Mouse (Mus musculus) MEL (cell line): ENCODE results near the gene D630039A03Rik. TPM values are rescaled to one million over a fixed set of nuclear protein-coding genes. Genes with fewer than 3 reads are reported as not detected.

Experiments used
- DNase-seq: peaks from one replicate; pipeline ENCODE4 v3.0.0; 2011; ENCODE audit warnings: low read depth, low spot score
- H3K27ac ChIP-seq: 2 replicates; pipeline ENCODE4 v1.5.1; 2012; ENCODE audit warnings: low read depth, mild to moderate bottlenecking, control low read depth, low read length, moderate library complexity; ENCODE audit not compliant: control insufficient read depth
- H3K27me3 ChIP-seq, 2 experiments: fragments of 150-350 bp in 1 of 2; sonication (generic) in 1 of 2; 2 replicates each; pipeline ENCODE4 v1.6.1; 2012; ENCODE audit warnings: low read length in 2 of 2, mild to moderate bottlenecking in 2 of 2, improper control_type of control experiment in 1 of 2, moderate library complexity in 1 of 2; ENCODE audit not compliant: insufficient read depth in 2 of 2, control insufficient read depth in 1 of 2
- H3K36me3 ChIP-seq, 2 experiments: 2 replicates each; pipeline ENCODE4 v1.6.1; 2012 to 2014; ENCODE audit warnings: low read length in 2 of 2, improper control_type of control experiment in 1 of 2, inconsistent platforms in 1 of 2, mild to moderate bottlenecking in 1 of 2; ENCODE audit not compliant: insufficient read depth in 2 of 2, control insufficient read depth in 1 of 2
- H3K4me1 ChIP-seq, 2 experiments: fragments of 150-350 bp in 1 of 2; sonication (generic) in 1 of 2; 2 replicates each; pipeline ENCODE4 v1.6.1; 2012; ENCODE audit warnings: low read length in 2 of 2, improper control_type of control experiment in 1 of 2, mild to moderate bottlenecking in 1 of 2; ENCODE audit not compliant: insufficient read depth in 2 of 2, control insufficient read depth in 1 of 2
- H3K4me3 ChIP-seq, 2 experiments: fragments of 150-350 bp in 1 of 2; sonication (generic) in 1 of 2; 2 replicates each; pipeline ENCODE4 v1.5.1; 2012; ENCODE audit warnings: low read depth in 2 of 2, low read length in 2 of 2, mild to moderate bottlenecking in 2 of 2, moderate library complexity in 2 of 2, control low read depth in 1 of 2, improper control_type of control experiment in 1 of 2; ENCODE audit not compliant: control insufficient read depth in 1 of 2, insufficient read depth in 1 of 2
- H3K79me2 ChIP-seq: 2 replicates; pipeline ENCODE4 v1.6.1; 2012; ENCODE audit warnings: mild to moderate bottlenecking, low read length, moderate library complexity; ENCODE audit not compliant: control insufficient read depth, poor library complexity, insufficient read depth
- H3K9ac ChIP-seq: 2 replicates; pipeline ENCODE4 v1.6.1; 2012; ENCODE audit warnings: low read depth, mild to moderate bottlenecking, control low read depth, low read length, moderate library complexity; ENCODE audit not compliant: control insufficient read depth, poor library complexity, severe bottlenecking
- H3K9me3 ChIP-seq: fragments of 150-350 bp; sonication (generic); replicated peaks from 2 replicates; pipeline ENCODE4 v1.6.1; 2012; ENCODE audit warnings: mild to moderate bottlenecking, low read length, improper control_type of control experiment, moderate library complexity; ENCODE audit not compliant: insufficient read depth
- CHD1 ChIP-seq: IDR thresholded peaks from 2 replicates; pipeline ENCODE4 v1.6.1; 2012; ENCODE audit warnings: low read depth, mild to moderate bottlenecking, inconsistent platforms, low read length, improper control_type of control experiment
- CTCF ChIP-seq, 3 experiments: IDR thresholded peaks in 2 of 3; conservative IDR thresholded peaks in 1 of 3; 2 replicates each; pipeline ENCODE4 v1.5.1; 2011 to 2012; ENCODE audit warnings: low read length in 3 of 3, low read depth in 2 of 3, mild to moderate bottlenecking in 2 of 3, improper control_type of control experiment in 1 of 3, inconsistent platforms in 1 of 3, mixed read lengths in 1 of 3, moderate library complexity in 1 of 3; ENCODE audit not compliant: control insufficient read depth in 1 of 3, insufficient read depth in 1 of 3, poor library complexity in 1 of 3, severe bottlenecking in 1 of 3
- E2F4 ChIP-seq: IDR thresholded peaks from 2 replicates; pipeline ENCODE4 v1.6.1; 2011; ENCODE audit warnings: low read depth, low read length, improper control_type of control experiment, borderline replicate concordance
- EP300 ChIP-seq, 2 experiments: IDR thresholded peaks; 2 replicates each; pipeline ENCODE4 v1.6.1; 2011; ENCODE audit warnings: improper control_type of control experiment in 2 of 2, low read length in 2 of 2, low read depth in 1 of 2, mild to moderate bottlenecking in 1 of 2
- GABPA ChIP-seq: IDR thresholded peaks from 2 replicates; pipeline ENCODE4 v1.6.1; 2012; ENCODE audit warnings: low read depth, mild to moderate bottlenecking, inconsistent platforms, low read length, improper control_type of control experiment, moderate library complexity
- GATA1 ChIP-seq: IDR thresholded peaks from 2 replicates; pipeline ENCODE4 v1.6.1; 2011; ENCODE audit warnings: low read depth, low read length, improper control_type of control experiment
- HCFC1 ChIP-seq: IDR thresholded peaks from 2 replicates; pipeline ENCODE4 v1.6.1; 2012; ENCODE audit warnings: low read depth, mild to moderate bottlenecking, inconsistent platforms, low read length, improper control_type of control experiment, moderate library complexity
- MAX ChIP-seq: IDR thresholded peaks from 2 replicates; pipeline ENCODE4 v1.6.1; 2011; ENCODE audit warnings: low read length, improper control_type of control experiment
- MXI1 ChIP-seq: IDR thresholded peaks from 2 replicates; pipeline ENCODE4 v1.6.1; 2011; ENCODE audit warnings: mild to moderate bottlenecking, low read depth, low read length, improper control_type of control experiment
- MYC ChIP-seq: IDR thresholded peaks from 2 replicates; pipeline ENCODE4 v1.6.1; 2011; ENCODE audit warnings: low read depth, mild to moderate bottlenecking, low read length, improper control_type of control experiment, moderate library complexity
- NELFE ChIP-seq: IDR thresholded peaks from 2 replicates; pipeline ENCODE4 v1.6.1; 2011; ENCODE audit warnings: low read depth, low read length, improper control_type of control experiment
- NRF1 ChIP-seq: IDR thresholded peaks from 2 replicates; pipeline ENCODE4 v1.6.1; 2014; ENCODE audit warnings: low read depth, mild to moderate bottlenecking, inconsistent platforms, low read length, improper control_type of control experiment, moderate library complexity; ENCODE audit not compliant: poor library complexity, insufficient read depth, severe bottlenecking
- POLR2A ChIP-seq, 2 experiments: IDR thresholded peaks; 2 replicates each; pipeline ENCODE4 v1.6.1; 2011 to 2012; ENCODE audit warnings: low read length in 2 of 2, mild to moderate bottlenecking in 2 of 2, control low read depth in 1 of 2, improper control_type of control experiment in 1 of 2, low read depth in 1 of 2, moderate library complexity in 1 of 2; ENCODE audit not compliant: control insufficient read depth in 1 of 2, insufficient read depth in 1 of 2, poor library complexity in 1 of 2
- POLR2AphosphoS2 ChIP-seq: IDR thresholded peaks from 2 replicates; pipeline ENCODE4 v1.6.1; 2011; ENCODE audit warnings: low read length, improper control_type of control experiment
- RAD21 ChIP-seq: IDR thresholded peaks from 2 replicates; pipeline ENCODE4 v1.6.1; 2011; ENCODE audit warnings: mild to moderate bottlenecking, low read depth, low read length, improper control_type of control experiment
- RCOR1 ChIP-seq: IDR thresholded peaks from 2 replicates; pipeline ENCODE4 v1.6.1; 2012; ENCODE audit warnings: low read depth, mild to moderate bottlenecking, inconsistent platforms, low read length, improper control_type of control experiment
- SIN3A ChIP-seq: IDR thresholded peaks from 2 replicates; pipeline ENCODE4 v1.6.1; 2012; ENCODE audit warnings: low read length, improper control_type of control experiment, inconsistent platforms
- UBTF ChIP-seq: IDR thresholded peaks from 2 replicates; pipeline ENCODE4 v1.6.1; 2012; ENCODE audit warnings: low read depth, mild to moderate bottlenecking, inconsistent platforms, low read length, improper control_type of control experiment, moderate library complexity, borderline replicate concordance; ENCODE audit not compliant: insufficient read depth
- USF2 ChIP-seq, 2 experiments: IDR thresholded peaks; 2 replicates each; pipeline ENCODE4 v1.6.1; 2011 to 2012; ENCODE audit warnings: improper control_type of control experiment in 2 of 2, low read length in 2 of 2, borderline replicate concordance in 1 of 2, inconsistent platforms in 1 of 2, low read depth in 1 of 2, mild to moderate bottlenecking in 1 of 2; ENCODE audit not compliant: insufficient read depth in 1 of 2
- ZMIZ1 ChIP-seq: IDR thresholded peaks from 2 replicates; pipeline ENCODE4 v1.6.1; 2012; ENCODE audit warnings: low read depth, mild to moderate bottlenecking, inconsistent platforms, low read length, improper control_type of control experiment, moderate library complexity
- polyA plus RNA-seq, 2 experiments: library from polyadenylated mRNA; stranded (reverse) in 1 of 2; unstranded in 1 of 2; fragments of >175 nt in 1 of 2; fragments of >200 nt in 1 of 2; gene quantifications; 2 replicates each; pipeline versions ENCODE4 v1.2.1 to v1.2.4; 2012; ENCODE audit warnings: low replicate concordance in 2 of 2, low read depth in 1 of 2; ENCODE audit not compliant: insufficient read length in 2 of 2, insufficient read depth in 1 of 2, missing spikeins in 1 of 2
- total RNA-seq: library from RNA; depleted of rRNA; stranded (reverse); fragments of 300-350 nt; gene quantifications from 2 replicates; pipeline ENCODE4 v1.2.3, GENCODE M21; 2012

Gene D630039A03Rik
- total and polyA plus RNA-seq, 3 experiments, result not detected

- Histone ChIP-seq H3K27ac (peak overlapping the region; percentile 98), H3K9ac (peak overlapping the region; percentile 88), H3K4me3 (peak overlapping the region; percentile 62 to 77), H3K36me3 (peaks cover 3 to 16% of the 10 kb centered on the region in 2 experiments; a peak in 3 of 4 replicates), H3K4me1 (peaks cover 3 to 15% of the 10 kb centered on the region in 2 experiments), H3K79me2 (peaks cover 35% of the 10 kb centered on the region), H3K9me3 (no peaks in the 10 kb centered on the region), H3K27me3 (no peaks in the 10 kb centered on the region)
- DNase-seq, result peak; percentile 70
- TF ChIP-seq MYC, result no peak
- no peak for TF ChIP-seq CTCF (IDR thresholded peaks at IDR 0.05 in 2 of 3, conservative IDR thresholded peaks at IDR 0.05 in 1 of 3; ENCODE audit: control insufficient read depth in 1 of 3, insufficient read depth in 1 of 3, low read depth in 2 of 3, low read length in 3 of 3, poor library complexity in 1 of 3, severe bottlenecking in 1 of 3)
- TF ChIP-seq RAD21, result no peak
- TF ChIP-seq NRF1, result no peak
- peak; percentile 44 for TF ChIP-seq CHD1
- TF ChIP-seq MXI1, result no peak
- TF ChIP-seq E2F4, result no peak
- 0 out of 4 replicates have a peak, but pooled peaks of 1 of the 2 experiments have one; percentile 27 for TF ChIP-seq POLR2A (IDR thresholded peaks at IDR 0.05; ENCODE audit: control insufficient read depth in 1 of 2, insufficient read depth in 1 of 2, low read depth in 1 of 2, low read length in 2 of 2, poor library complexity in 1 of 2)
- no peak for TF ChIP-seq EP300 (IDR thresholded peaks at IDR 0.05; ENCODE audit: low read depth in 1 of 2, low read length in 2 of 2)
- no peak for TF ChIP-seq ZMIZ1
- TF ChIP-seq NELFE, result no peak
- 0 out of 2 replicates have a peak, but pooled peaks have one; percentile 23 for TF ChIP-seq GATA1
- no peak for TF ChIP-seq UBTF
- TF ChIP-seq MAX, result no peak; the same call in 1 of the 2 replicates
- no peak for TF ChIP-seq GABPA
- TF ChIP-seq USF2 (IDR thresholded peaks at IDR 0.05; ENCODE audit: borderline replicate concordance in 1 of 2, insufficient read depth in 1 of 2, low read depth in 1 of 2, low read length in 2 of 2), result no peak
- TF ChIP-seq SIN3A, result no peak
- TF ChIP-seq RCOR1, result no peak
- no peak for TF ChIP-seq POLR2AphosphoS2
- no peak for TF ChIP-seq HCFC1
- TF ChIP-seq, all 39 proteins: peak for 3
These were observed 41.3 kb upstream of the D630039A03Rik start for GRCm38 (mm10) chr4:57957200-57958085.
